In the genomic region with DNA sequence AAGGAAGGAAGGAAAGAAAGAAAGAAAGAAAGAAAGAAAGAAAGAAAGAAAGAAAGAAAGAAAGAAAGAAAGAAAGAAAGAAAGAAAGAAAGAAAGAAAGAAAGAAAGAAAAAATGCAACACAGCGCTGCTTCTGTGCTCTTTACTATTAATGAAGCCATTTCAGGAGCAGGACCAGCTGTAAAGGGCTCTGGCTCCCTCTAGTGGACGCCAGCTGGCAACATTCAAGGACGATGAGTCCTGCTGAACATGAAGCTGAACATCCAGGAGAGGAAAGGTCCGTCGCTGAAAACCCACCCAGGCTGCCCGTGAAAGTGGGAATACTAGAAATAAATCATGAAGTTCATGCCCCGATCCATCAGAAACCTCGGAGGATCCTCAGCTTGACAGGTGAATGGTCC, we compare ENCODE assay signal across 8 mouse cellular contexts. TPM values are rescaled to one million over a fixed set of nuclear protein-coding genes. Genes with fewer than 3 reads are reported as not detected.
A peak's percentile ranks its signal among the peaks of the same experiment; 100 is the strongest.
DNase-seq lines count a peak whose midpoint lies in the region; ATAC-seq and TF ChIP-seq lines count a peak whose summit lies in the region.

No protein-coding gene starts in this region.

- 0 out of 2 replicates have a peak overlapping the region, but pooled peaks have one; percentile 6 for H3K9ac ChIP-seq in hindbrain, embryonic 16.5 days (ENCODE audit: low read depth, low read length)
- H3K9ac ChIP-seq in midbrain, postnatal 0 days (replicated peaks; ENCODE audit: low read length, poor library complexity, severe bottlenecking), result 0 out of 2 replicates have a peak overlapping the region, but pooled peaks have one; percentile 4

- intact Hi-C loops in left cerebral cortex, postnatal 25 days (cut with DNase I), result loop anchor here (1.0 to 2.0 kb wide), 3 partner anchors 83 to 273 kb away; no protein-coding TSS in a partner anchor

- H3K4me1 ChIP-seq in hindbrain, embryonic 16.5 days (ENCODE audit: control insufficient read depth, insufficient read depth, low read depth, low read length), result peaks cover 5% of the 10 kb centered on the region
- H3K4me1 ChIP-seq in midbrain, postnatal 0 days (ENCODE audit: insufficient read depth, low read length), result peaks cover 6% of the 10 kb centered on the region; the same call in 1 of the 2 replicates

- no peak overlapping the region for H3K27ac ChIP-seq in hindbrain, embryonic 16.5 days (ENCODE audit: low read depth, low read length)
- no peak overlapping the region for H3K27ac ChIP-seq in midbrain, postnatal 0 days (ENCODE audit: low read depth, low read length)

- no peak overlapping the region for H3K4me3 ChIP-seq in hindbrain, embryonic 16.5 days (ENCODE audit: low read length)
- no peak overlapping the region for H3K4me3 ChIP-seq in midbrain, postnatal 0 days (ENCODE audit: low read depth, low read length)

- no peaks in the 10 kb centered on the region for H3K9me3 ChIP-seq in hindbrain, embryonic 16.5 days (ENCODE audit: control insufficient read depth, low read length)
- H3K9me3 ChIP-seq in midbrain, postnatal 0 days (ENCODE audit: low read length), result no peaks in the 10 kb centered on the region

- WGBS in hindbrain, embryonic 16.5 days, result 2% methylated on average over 8 of the region's 8 CpGs
- under 1% methylated on average over 8 of the region's 8 CpGs for WGBS in midbrain, postnatal 0 days

- no peak overlapping the region for H3K4me2 ChIP-seq in hindbrain, embryonic 16.5 days (ENCODE audit: low read length)
- peak overlapping the region; percentile 12; the same call in 1 of the 2 replicates for H3K4me2 ChIP-seq in midbrain, postnatal 0 days (ENCODE audit: low read depth, low read length, poor library complexity, severe bottlenecking)

- TF ChIP-seq CTCF in midbrain, postnatal 0 days (IDR thresholded peaks at IDR 0.05), result peak; percentile 97

- ATAC-seq in cerebellum, adult (ENCODE audit: insufficient number of reproducible peaks, low FRiP score, low TSS enrichment), result no peak
- ATAC-seq in frontal cortex, adult (ENCODE audit: low TSS enrichment), result peak; percentile 56; the same call in 1 of the 2 replicates
- ATAC-seq in hindbrain, embryonic 16.5 days, result no peak
- no peak for ATAC-seq in midbrain, postnatal 0 days (ENCODE audit: low FRiP score)

- H3K36me3 ChIP-seq in hindbrain, embryonic 16.5 days (ENCODE audit: control insufficient read depth, insufficient read depth, low read length), result no peaks in the 10 kb centered on the region
- H3K36me3 ChIP-seq in midbrain, postnatal 0 days (ENCODE audit: insufficient read depth, low read length), result no peaks in the 10 kb centered on the region

- H3K27me3 ChIP-seq in hindbrain, embryonic 16.5 days (replicated peaks; ENCODE audit: control insufficient read depth, insufficient read depth, low read length), result no peaks in the 10 kb centered on the region
- no peaks in the 10 kb centered on the region for H3K27me3 ChIP-seq in midbrain, postnatal 0 days (ENCODE audit: insufficient read depth, low read length)

- DNase-seq in cerebellum, adult 11 months, result peak; percentile 83
- peak; percentile 92 for DNase-seq in c-Kit-positive CD71-positive TER-119-positive erythroid progenitor cells, embryonic 14.5 days (ENCODE audit: low spot score)
- peak; percentile 89 to 92 for DNase-seq in left cerebral cortex, postnatal 25 days (ENCODE audit: low spot score in 2 of 2)
- peak; percentile 94 for DNase-seq in midbrain, postnatal 0 days (ENCODE audit: low spot score)
- DNase-seq in spleen, postnatal 10 days (ENCODE audit: low spot score in 2 of 2), result peak; percentile 79 to 92

RNA-seq across cellular contexts. Expression of gene Rnh1, which starts 3.5 kb away (rescaled TPM):
- polyA plus RNA-seq in hindbrain, embryonic 16.5 days (2015; fragmentation: Nextera tagmentation; extraction: Ambion mirVana), result 53.6 and 54.1 TPM in 2 replicates
- 10 to 100 TPM; 30.5 to 32.9 TPM for total RNA-seq in left cerebral cortex, postnatal 25 days (2021)
- total RNA-seq in midbrain, postnatal 0 days (2014; rRNA removed), result 39.1 and 47.1 TPM in 2 replicates
- 44.2 and 46.8 TPM in 2 replicates for polyA plus RNA-seq in midbrain, postnatal 0 days (2015; fragmentation: Nextera tagmentation; extraction: Ambion mirVana)

RNA-seq across cellular contexts. Expression of gene Hras, which starts 17.6 kb away (rescaled TPM):
- polyA plus RNA-seq in hindbrain, embryonic 16.5 days (2015; fragmentation: Nextera tagmentation; extraction: Ambion mirVana), result 93.2 and 132 TPM in 2 replicates
- 100 to 1,000 TPM; 279 to 287 TPM for total RNA-seq in left cerebral cortex, postnatal 25 days (2021)
- total RNA-seq in midbrain, postnatal 0 days (2014; rRNA removed), result 109 and 113 TPM in 2 replicates
- 209 TPM in 2 replicates for polyA plus RNA-seq in midbrain, postnatal 0 days (2015; fragmentation: Nextera tagmentation; extraction: Ambion mirVana)

RNA-seq across cellular contexts. Expression of gene Lrrc56, which starts 17.8 kb away (rescaled TPM):
- 10.1 and 10.4 TPM in 2 replicates for polyA plus RNA-seq in hindbrain, embryonic 16.5 days (2015; fragmentation: Nextera tagmentation; extraction: Ambion mirVana)
- 1 to 10 TPM; 3.1 to 4.4 TPM for total RNA-seq in left cerebral cortex, postnatal 25 days (2021)
- total RNA-seq in midbrain, postnatal 0 days (2014; rRNA removed), result 11.5 and 14.9 TPM in 2 replicates
- 8.6 TPM in 2 replicates for polyA plus RNA-seq in midbrain, postnatal 0 days (2015; fragmentation: Nextera tagmentation; extraction: Ambion mirVana)

RNA-seq across cellular contexts. Expression of gene Lmntd2, which starts 37.7 kb away (rescaled TPM):
- 0.35 and 0.89 TPM in 2 replicates for polyA plus RNA-seq in hindbrain, embryonic 16.5 days (2015; fragmentation: Nextera tagmentation; extraction: Ambion mirVana)
- not detected for total RNA-seq in left cerebral cortex, postnatal 25 days (2021)
- total RNA-seq in midbrain, postnatal 0 days (2014; rRNA removed), result not detected in 2 replicates
- polyA plus RNA-seq in midbrain, postnatal 0 days (2015; fragmentation: Nextera tagmentation; extraction: Ambion mirVana), result 0.10 and 0.36 TPM in 2 replicates

RNA-seq across cellular contexts. Expression of gene Rassf7, which starts 39.5 kb away (rescaled TPM):
- polyA plus RNA-seq in hindbrain, embryonic 16.5 days (2015; fragmentation: Nextera tagmentation; extraction: Ambion mirVana), result 22.8 and 25.9 TPM in 2 replicates
- 1 to 10 TPM in 1 of 2 experiments, under 1 TPM in 1; 0.78 to 1.5 TPM for total RNA-seq in left cerebral cortex, postnatal 25 days (2021)
- 15.5 and 23.5 TPM in 2 replicates for total RNA-seq in midbrain, postnatal 0 days (2014; rRNA removed)
- 20.7 and 21.7 TPM in 2 replicates for polyA plus RNA-seq in midbrain, postnatal 0 days (2015; fragmentation: Nextera tagmentation; extraction: Ambion mirVana)
